Mouse (Mus musculus): ENCODE data around the gene Camkmt. TPM values are rescaled to one million over a fixed set of nuclear protein-coding genes. Genes with fewer than 3 reads are reported as not detected.

The Camkmt gene
- polyA plus RNA-seq, 1 experiment from 2014 or later, result 17.0 TPM

GRCm38 (mm10) chr17:85071088-85071775, 19.1 kb upstream of the Camkmt start:
- Histone ChIP-seq H3K27ac (no peak overlapping the region), H3K36me3 (ENCODE audit: poor library complexity, severe bottlenecking) (peaks cover 63% of the 10 kb centered on the region), H3K9me3 (replicated peaks) (no peaks in the 10 kb centered on the region), H3K9ac (no peak overlapping the region), H3K4me2 (no peak overlapping the region), H3K4me3 (no peak overlapping the region), H3K27me3 (no peaks in the 10 kb centered on the region), H3K4me1 (peaks cover 18% of the 10 kb centered on the region)
- WGBS, result 87% methylated on average over 8 of the region's 8 CpGs
- no peak for ATAC-seq

GRCm38 (mm10) chr17:85072383-85072782, 18.0 kb upstream of the Camkmt start:
- Histone ChIP-seq H3K9me3 (replicated peaks) (no peaks in the 10 kb centered on the region), H3K4me1 (peaks cover 18% of the 10 kb centered on the region), H3K9ac (no peak overlapping the region), H3K4me2 (peak overlapping the region; percentile 38), H3K36me3 (ENCODE audit: poor library complexity, severe bottlenecking) (peaks cover 64% of the 10 kb centered on the region), H3K4me3 (no peak overlapping the region), H3K27me3 (no peaks in the 10 kb centered on the region), H3K27ac (0 out of 2 replicates have a peak overlapping the region, but pooled peaks have one; percentile 6)
- 14% methylated on average over 11 of the region's 11 CpGs for WGBS
- peak; percentile 57; the same call in 1 of the 2 replicates for ATAC-seq

- peaks cover 18% of the 10 kb centered on the region for H3K4me1 ChIP-seq
- ATAC-seq, result no peak; the same call in 1 of the 2 replicates
- H3K27ac ChIP-seq, result no peak overlapping the region
- H3K4me2 ChIP-seq, result peak overlapping the region; percentile 38
- peaks cover 65% of the 10 kb centered on the region for H3K36me3 ChIP-seq (ENCODE audit: poor library complexity, severe bottlenecking)
- WGBS, result 25% methylated on average over 7 of the region's 7 CpGs
- H3K27me3 ChIP-seq, result no peaks in the 10 kb centered on the region
- H3K4me3 ChIP-seq, result no peak overlapping the region
- H3K9ac ChIP-seq, result peak overlapping the region; percentile 21; the same call in 1 of the 2 replicates
- H3K9me3 ChIP-seq (replicated peaks), result no peaks in the 10 kb centered on the region
Measured at GRCm38 (mm10) chr17:85073214-85073613, 17.1 kb upstream of the Camkmt start.

DNA sequence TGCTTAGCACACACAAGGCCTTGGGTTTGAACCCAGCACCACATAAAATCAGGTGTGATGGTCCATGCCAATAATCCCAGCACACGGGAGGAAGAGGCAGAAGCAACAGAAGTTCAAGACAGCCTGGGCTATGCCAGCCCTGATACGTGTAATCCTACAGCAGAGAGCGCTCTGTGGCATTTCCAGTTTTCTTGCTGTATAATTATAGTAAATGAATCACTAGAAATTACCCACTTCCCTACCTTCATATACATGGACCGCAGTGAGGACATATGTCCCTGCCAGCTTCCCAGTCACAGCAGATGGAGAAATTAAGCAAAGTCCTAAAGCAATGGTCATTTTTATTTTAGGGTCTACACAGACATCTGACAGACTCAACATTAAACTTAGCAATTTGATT, 16.3 kb upstream of the Camkmt start:
- Histone ChIP-seq H3K9ac (no peak overlapping the region), H3K36me3 (ENCODE audit: poor library complexity, severe bottlenecking) (peaks cover 65% of the 10 kb centered on the region), H3K27ac (no peak overlapping the region), H3K4me3 (no peak overlapping the region), H3K4me2 (no peak overlapping the region), H3K27me3 (no peaks in the 10 kb centered on the region), H3K9me3 (replicated peaks) (no peaks in the 10 kb centered on the region), H3K4me1 (peaks cover 18% of the 10 kb centered on the region)
- WGBS, result 90% methylated on average over 4 of the region's 4 CpGs
- ATAC-seq, result no peak

- ATAC-seq, result no peak
- Histone ChIP-seq H3K4me1 (no peaks in the 10 kb centered on the region), H3K36me3 (ENCODE audit: poor library complexity, severe bottlenecking) (peaks cover 51% of the 10 kb centered on the region), H3K4me2 (no peak overlapping the region), H3K4me3 (no peak overlapping the region), H3K27ac (no peak overlapping the region), H3K27me3 (no peaks in the 10 kb centered on the region), H3K9me3 (replicated peaks) (no peaks in the 10 kb centered on the region), H3K9ac (no peak overlapping the region)
- WGBS, result 89% methylated on average over 3 of the region's 3 CpGs
Measured at GRCm38 (mm10) chr17:85079276-85079675, 11.1 kb upstream of the Camkmt start.

- WGBS, result 95% methylated on average over 11 of the region's 11 CpGs
- no peak overlapping the region for H3K27ac ChIP-seq
- H3K27me3 ChIP-seq, result no peaks in the 10 kb centered on the region
- peaks cover 42% of the 10 kb centered on the region for H3K36me3 ChIP-seq (ENCODE audit: poor library complexity, severe bottlenecking)
- no peak overlapping the region for H3K4me2 ChIP-seq
- H3K9me3 ChIP-seq (replicated peaks), result no peaks in the 10 kb centered on the region
- H3K4me1 ChIP-seq, result no peaks in the 10 kb centered on the region
- no peak for ATAC-seq
- no peak overlapping the region for H3K9ac ChIP-seq
- H3K4me3 ChIP-seq, result no peak overlapping the region
Measured at GRCm38 (mm10) chr17:85080781-85081180, 9.6 kb upstream of the Camkmt start.

- WGBS, result 91% methylated on average over 2 of the region's 2 CpGs
Measured at GRCm38 (mm10) chr17:85085335-85085734, 5.0 kb upstream of the Camkmt start.

GRCm38 (mm10) chr17:85086501-85086900, 3.9 kb upstream of the Camkmt start:
- H3K4me2 ChIP-seq, result no peak overlapping the region
- no peak overlapping the region for H3K27ac ChIP-seq
- ATAC-seq, result no peak
- WGBS, result 94% methylated on average over 1 of the region's 1 CpGs
- no peaks in the 10 kb centered on the region for H3K36me3 ChIP-seq (ENCODE audit: poor library complexity, severe bottlenecking)
- H3K9me3 ChIP-seq (replicated peaks), result no peaks in the 10 kb centered on the region
- H3K27me3 ChIP-seq, result no peaks in the 10 kb centered on the region
- no peak overlapping the region for H3K4me3 ChIP-seq
- no peak overlapping the region for H3K9ac ChIP-seq
- H3K4me1 ChIP-seq, result peaks cover 20% of the 10 kb centered on the region

More at GRCm38 (mm10) chr17:85085335-85085734, 5.0 kb upstream of the Camkmt start:
- Histone ChIP-seq H3K4me2 (no peak overlapping the region), H3K9me3 (replicated peaks) (no peaks in the 10 kb centered on the region), H3K27ac (no peak overlapping the region), H3K9ac (no peak overlapping the region), H3K4me1 (peaks cover 15% of the 10 kb centered on the region), H3K27me3 (no peaks in the 10 kb centered on the region), H3K4me3 (no peak overlapping the region), H3K36me3 (ENCODE audit: poor library complexity, severe bottlenecking) (peaks cover 7% of the 10 kb centered on the region)
- no peak for ATAC-seq

GRCm38 (mm10) chr17:85087591-85087990, 2.8 kb upstream of the Camkmt start:
- 88% methylated on average over 5 of the region's 5 CpGs for WGBS
- H3K9me3 ChIP-seq (replicated peaks), result no peaks in the 10 kb centered on the region
- no peak for ATAC-seq
- H3K9ac ChIP-seq, result no peak overlapping the region
- H3K36me3 ChIP-seq (ENCODE audit: poor library complexity, severe bottlenecking), result no peaks in the 10 kb centered on the region
- no peak overlapping the region for H3K27ac ChIP-seq
- no peak overlapping the region for H3K4me3 ChIP-seq
- peaks cover 24% of the 10 kb centered on the region for H3K4me1 ChIP-seq
- H3K4me2 ChIP-seq, result no peak overlapping the region
- no peaks in the 10 kb centered on the region for H3K27me3 ChIP-seq

GRCm38 (mm10) chr17:85088401-85088800, 2.0 kb upstream of the Camkmt start:
- no peaks in the 10 kb centered on the region for H3K9me3 ChIP-seq (replicated peaks)
- H3K4me3 ChIP-seq, result no peak overlapping the region
- H3K4me2 ChIP-seq, result no peak overlapping the region
- H3K27me3 ChIP-seq, result no peaks in the 10 kb centered on the region
- H3K36me3 ChIP-seq (ENCODE audit: poor library complexity, severe bottlenecking), result no peaks in the 10 kb centered on the region
- H3K9ac ChIP-seq, result no peak overlapping the region
- WGBS, result 91% methylated on average over 11 of the region's 11 CpGs
- H3K27ac ChIP-seq, result no peak overlapping the region
- ATAC-seq, result no peak
- H3K4me1 ChIP-seq, result peaks cover 24% of the 10 kb centered on the region

GRCm38 (mm10) chr17:85089011-85089410, 1.3 kb upstream of the Camkmt start:
- no peak for ATAC-seq
- H3K27ac ChIP-seq, result no peak overlapping the region

DNA sequence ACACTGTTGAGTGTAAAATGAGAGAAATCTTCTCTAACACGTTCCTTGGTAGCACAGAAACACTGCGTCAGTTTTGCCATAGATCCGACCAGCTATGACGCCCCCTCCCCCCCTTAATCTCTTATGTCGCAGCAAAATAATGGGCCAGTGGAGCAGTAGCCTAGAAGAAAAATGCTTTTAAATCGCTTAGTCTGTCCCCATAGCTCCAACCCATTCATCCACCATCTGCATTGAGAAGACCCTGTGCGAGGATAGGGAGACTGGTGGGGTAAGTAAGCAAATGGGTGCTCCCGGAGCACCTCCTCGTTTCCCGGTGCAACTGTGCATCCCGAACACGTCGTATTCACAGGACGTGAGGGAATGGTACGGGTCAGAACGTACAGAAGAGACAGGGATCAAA, 731 bp upstream of the Camkmt start:
- ATAC-seq, result peak; percentile 20; the same call in 1 of the 2 replicates
- H3K27me3 ChIP-seq, result no peaks in the 10 kb centered on the region
- H3K9ac ChIP-seq, result peak overlapping the region; percentile 86
- H3K36me3 ChIP-seq (ENCODE audit: poor library complexity, severe bottlenecking), result no peaks in the 10 kb centered on the region
- no peaks in the 10 kb centered on the region for H3K9me3 ChIP-seq (replicated peaks)
- peak overlapping the region; percentile 84 for H3K4me2 ChIP-seq
- H3K27ac ChIP-seq, result peak overlapping the region; percentile 83
- H3K4me3 ChIP-seq, result peak overlapping the region; percentile 92
- H3K4me1 ChIP-seq, result peaks cover 24% of the 10 kb centered on the region
- under 1% methylated on average over 16 of the region's 16 CpGs for WGBS

More at GRCm38 (mm10) chr17:85089011-85089410, 1.3 kb upstream of the Camkmt start:
- H3K4me2 ChIP-seq, result peak overlapping the region; percentile 84
- WGBS, result 47% methylated on average over 6 of the region's 6 CpGs
- peak overlapping the region; percentile 92 for H3K4me3 ChIP-seq
- H3K9me3 ChIP-seq (replicated peaks), result no peaks in the 10 kb centered on the region
- no peaks in the 10 kb centered on the region for H3K36me3 ChIP-seq (ENCODE audit: poor library complexity, severe bottlenecking)
- H3K27me3 ChIP-seq, result no peaks in the 10 kb centered on the region
- peak overlapping the region; percentile 86; the same call in 1 of the 2 replicates for H3K9ac ChIP-seq
- peaks cover 24% of the 10 kb centered on the region for H3K4me1 ChIP-seq
